Mouse (Mus musculus) hindbrain, embryonic 14.5 days (tissue): ENCODE data around the gene Cd8a. TPM values are rescaled to one million over a fixed set of nuclear protein-coding genes. Genes with fewer than 3 reads are reported as not detected.

Experiments
- ATAC-seq: fragments of 200-750 bp; cut with Nextera tagmentation; 2 replicates; pipeline ENCODE4 v1.8.0; 2017; ENCODE audit warnings: moderate number of reproducible peaks, mild to moderate bottlenecking, moderate TSS enrichment, moderate library complexity; ENCODE audit not compliant: low FRiP score
- DNase-seq: peaks from one replicate; pipeline ENCODE4 v3.0.0-alpha.2; 2015; ENCODE audit warnings: low spot score
- H3K27ac ChIP-seq: fragments of 300-500 bp; sonication (generic); 2 replicates; pipeline ENCODE4 v1.5.1; 2014; ENCODE audit warnings: mild to moderate bottlenecking, moderate library complexity
- H3K27me3 ChIP-seq: fragments of 300-500 bp; sonication (generic); 2 replicates; pipeline ENCODE4 v1.6.1; 2014; ENCODE audit warnings: mild to moderate bottlenecking, low read length, mixed read lengths; ENCODE audit not compliant: control insufficient read depth, insufficient read depth
- H3K36me3 ChIP-seq: fragments of 300-500 bp; sonication (generic); replicated peaks from 2 replicates; pipeline ENCODE4 v1.6.1; 2014; ENCODE audit not compliant: control insufficient read depth, insufficient read depth
- H3K4me1 ChIP-seq: fragments of 300-500 bp; sonication (generic); replicated peaks from 2 replicates; pipeline ENCODE4 v1.6.1; 2014; ENCODE audit warnings: antibody characterized with exemption, low read length, mixed read lengths; ENCODE audit not compliant: control insufficient read depth, insufficient read depth
- H3K4me2 ChIP-seq: fragments of 300-500 bp; sonication (generic); replicated peaks from 2 replicates; pipeline ENCODE4 v1.6.1; 2014; ENCODE audit warnings: mild to moderate bottlenecking, moderate library complexity
- H3K4me3 ChIP-seq: fragments of 300-500 bp; sonication (generic); replicated peaks from 2 replicates; pipeline ENCODE4 v1.5.1; 2014; ENCODE audit warnings: mild to moderate bottlenecking, low read length
- H3K9ac ChIP-seq: fragments of 300-500 bp; sonication (generic); 2 replicates; pipeline ENCODE4 v1.6.1; 2014
- H3K9me3 ChIP-seq: fragments of 300-500 bp; sonication (generic); 2 replicates; pipeline ENCODE4 v1.6.1; 2016; ENCODE audit warnings: low read length; ENCODE audit not compliant: control insufficient read depth
- WGBS: fragments of 180-500 bp; shearing (Covaris S2); extraction: QIAGEN DNeasy Blood & Tissue Kit; methylation state at CpG from one replicate; pipeline ENCODE4 v1.1.7; 2014; 5-methylcytosine and 5-hydroxymethylcytosine counted together
- polyA plus RNA-seq: library from polyadenylated mRNA; unstranded; fragments of >200 nt; fragmentation: Nextera tagmentation; extraction: Ambion mirVana; gene quantifications from 2 replicates; pipeline ENCODE4 v1.2.1, GENCODE M21; 2014

The Cd8a gene
- polyA plus RNA-seq, 1 experiment from 2014 or later, result not detected

DNA sequence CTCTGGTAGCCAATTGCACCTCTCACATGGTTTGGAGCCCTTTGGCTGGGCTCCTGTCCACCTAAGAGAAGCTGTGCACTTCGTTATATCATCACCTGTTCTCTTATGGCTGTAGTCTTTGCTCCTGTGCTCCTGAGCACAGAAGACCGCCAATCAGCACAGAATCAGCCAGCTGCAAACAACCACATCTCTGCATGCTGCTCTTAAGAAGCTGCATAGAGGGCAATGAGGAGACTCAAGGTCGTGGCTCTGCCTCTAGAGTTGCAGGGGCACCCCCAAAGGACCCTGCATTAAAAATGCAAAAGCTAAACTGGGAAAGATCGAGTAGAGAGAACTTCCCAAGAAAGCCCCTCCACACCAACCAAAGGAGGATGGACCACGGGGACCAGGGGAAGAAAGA, 12.5 kb upstream of the Cd8a start:
- H3K4me1 ChIP-seq, result no peaks in the 10 kb centered on the region
- ATAC-seq (no peak), DNase-seq (no peak)
- no peaks in the 10 kb centered on the region for H3K27me3 ChIP-seq
- H3K36me3 ChIP-seq, result no peaks in the 10 kb centered on the region
- H3K4me3 ChIP-seq, result no peak overlapping the region
- no peak overlapping the region for H3K27ac ChIP-seq
- no peak overlapping the region for H3K9ac ChIP-seq
- H3K9me3 ChIP-seq, result no peaks in the 10 kb centered on the region
- 66% methylated on average over 5 of the region's 5 CpGs for WGBS
- no peak overlapping the region for H3K4me2 ChIP-seq

DNA sequence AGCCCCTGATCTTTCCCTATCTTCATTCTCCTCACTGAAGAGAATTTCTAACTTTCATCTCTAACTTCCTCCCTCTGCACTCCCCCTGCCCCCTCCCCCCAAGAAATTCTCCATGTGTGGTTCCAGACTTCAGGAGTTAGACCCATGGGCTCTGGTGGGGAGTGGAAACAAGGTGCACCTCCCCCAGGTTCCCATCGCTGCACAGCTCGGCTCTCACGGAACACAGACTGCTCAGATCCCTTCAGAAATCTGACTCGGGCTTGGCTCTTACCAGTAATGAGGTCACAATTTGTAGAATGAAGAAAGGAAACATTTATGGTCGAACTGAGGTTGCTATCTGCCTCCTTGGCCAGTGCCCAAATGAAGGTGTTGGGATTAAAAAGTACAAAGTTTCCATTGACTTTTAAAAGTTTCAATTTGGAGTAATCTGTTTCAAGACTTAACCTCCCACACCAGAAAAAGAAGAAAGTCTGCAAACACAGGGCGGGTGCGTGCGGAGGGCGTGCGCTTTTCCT, 12.0 kb upstream of the Cd8a start:
- Histone ChIP-seq H3K27me3 (no peaks in the 10 kb centered on the region), H3K9me3 (no peaks in the 10 kb centered on the region), H3K4me3 (no peak overlapping the region), H3K27ac (no peak overlapping the region), H3K4me2 (no peak overlapping the region), H3K9ac (no peak overlapping the region), H3K36me3 (no peaks in the 10 kb centered on the region), H3K4me1 (no peaks in the 10 kb centered on the region)
- WGBS, result 89% methylated on average over 10 of the region's 10 CpGs
- ATAC-seq, result no peak
- no peak for DNase-seq

DNA sequence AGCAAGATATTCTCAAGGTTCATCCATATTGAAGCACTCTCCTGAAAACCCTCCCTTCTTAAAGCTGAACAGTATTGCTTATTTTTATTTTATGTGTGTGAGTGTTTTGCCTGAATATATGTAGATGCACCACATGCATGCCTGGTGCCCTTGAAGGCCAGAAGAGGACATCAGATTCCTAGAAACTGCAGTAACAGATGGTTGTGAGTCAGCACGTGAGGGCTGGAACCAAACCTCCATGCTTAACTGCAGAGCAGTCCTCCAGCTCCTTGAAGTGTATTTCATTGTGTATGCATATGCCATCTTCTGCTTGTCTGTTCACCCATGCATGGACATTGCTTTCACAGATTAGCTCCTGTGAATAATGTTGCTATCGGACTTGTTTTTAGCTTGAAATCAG, 9.2 kb upstream of the Cd8a start:
- Histone ChIP-seq H3K9ac (no peak overlapping the region), H3K4me2 (no peak overlapping the region), H3K27ac (no peak overlapping the region), H3K4me3 (no peak overlapping the region), H3K27me3 (no peaks in the 10 kb centered on the region), H3K4me1 (no peaks in the 10 kb centered on the region), H3K9me3 (no peaks in the 10 kb centered on the region), H3K36me3 (no peaks in the 10 kb centered on the region)
- WGBS, result 69% methylated on average over 2 of the region's 2 CpGs
- no peak for ATAC-seq
- DNase-seq, result no peak

DNA sequence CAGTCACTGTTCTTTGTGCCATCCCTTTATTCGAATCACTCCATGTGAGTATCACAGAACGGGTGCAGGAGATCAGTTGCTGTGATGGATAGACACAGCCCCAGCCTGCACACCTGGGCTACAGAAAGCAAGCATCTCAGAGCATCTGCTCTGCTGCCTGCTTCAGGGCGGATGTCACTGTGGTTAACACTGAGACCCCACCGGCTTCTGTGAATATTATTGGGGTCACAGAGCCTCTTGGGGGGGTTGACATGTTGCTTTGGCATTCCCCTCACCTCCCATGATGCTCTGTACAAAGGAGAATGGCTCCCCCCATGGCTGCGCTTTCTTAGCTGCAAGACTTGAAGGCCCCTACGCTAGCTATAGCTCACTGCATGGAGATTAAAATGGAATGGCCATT, 3.8 kb upstream of the Cd8a start:
- 93% methylated on average over 6 of the region's 6 CpGs for WGBS
- H3K36me3 ChIP-seq, result no peaks in the 10 kb centered on the region
- ATAC-seq, result no peak

DNA sequence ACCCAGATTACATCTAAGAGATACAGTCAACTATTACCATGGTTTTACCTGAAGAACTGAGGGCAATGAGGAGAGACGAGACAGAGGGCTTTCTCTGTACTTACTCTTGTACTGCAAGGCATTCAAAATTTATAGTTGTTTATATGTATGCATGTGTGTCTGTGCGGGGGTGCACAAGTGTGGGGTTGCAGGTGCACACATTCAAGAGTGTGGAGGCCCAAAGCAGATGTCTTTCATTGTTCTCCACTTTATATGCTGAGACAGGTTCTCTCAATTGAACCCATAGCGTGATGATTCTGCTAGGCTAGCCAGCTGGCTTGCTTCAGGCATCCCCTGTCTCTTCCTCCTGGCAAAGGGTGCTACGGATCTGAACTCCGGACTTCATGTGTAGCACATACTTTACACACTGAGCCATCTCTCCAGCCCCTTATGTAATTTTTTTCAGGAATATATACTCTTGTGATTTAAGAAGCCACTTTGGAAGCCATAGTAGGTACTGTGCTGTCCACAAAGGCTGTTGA, 2.1 kb upstream of the Cd8a start:
- 91% methylated on average over 5 of the region's 5 CpGs for WGBS
- no peak for DNase-seq

More for the DNA sequence above, 3.8 kb upstream of the Cd8a start:
- Histone ChIP-seq H3K4me2 (no peak overlapping the region), H3K9me3 (no peaks in the 10 kb centered on the region), H3K27me3 (no peaks in the 10 kb centered on the region), H3K27ac (no peak overlapping the region), H3K4me3 (no peak overlapping the region), H3K9ac (no peak overlapping the region), H3K4me1 (no peaks in the 10 kb centered on the region)
- no peak for DNase-seq

DNA sequence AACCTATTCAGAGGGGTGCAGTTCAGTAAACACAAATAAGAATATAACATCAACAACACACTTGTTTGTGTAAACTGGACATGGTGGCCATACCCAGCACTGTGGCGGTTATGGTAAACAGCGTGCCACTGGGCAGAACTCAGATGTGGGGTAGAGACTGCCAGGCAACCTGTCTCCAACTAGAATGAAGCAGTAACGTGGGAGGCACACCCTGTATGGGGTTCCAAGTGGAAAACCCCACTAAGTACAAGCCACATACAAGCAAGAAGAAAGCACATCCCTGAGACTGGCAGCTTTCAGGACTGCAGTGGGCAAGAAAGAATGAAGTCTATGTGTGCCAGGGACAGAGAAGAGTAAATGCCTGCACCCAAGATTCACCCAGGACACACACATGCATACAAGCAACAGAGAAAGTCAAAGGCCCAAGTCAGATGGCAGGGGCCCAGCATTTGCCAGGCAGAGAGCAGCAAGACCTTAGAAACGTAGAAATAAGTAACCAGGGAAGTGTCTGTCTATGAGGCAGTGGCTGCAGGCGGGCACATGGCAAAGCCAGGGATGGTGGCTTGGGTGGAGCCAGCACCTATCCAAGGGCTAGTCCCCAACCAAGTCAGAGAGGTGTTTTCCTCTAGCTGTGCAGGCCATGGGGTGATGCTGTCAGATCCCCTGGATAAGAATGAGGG, 1.0 kb upstream of the Cd8a start:
- H3K27ac ChIP-seq, result no peak overlapping the region
- H3K4me2 ChIP-seq, result no peak overlapping the region
- no peak overlapping the region for H3K4me3 ChIP-seq
- ATAC-seq (no peak), DNase-seq (no peak)
- H3K36me3 ChIP-seq, result no peaks in the 10 kb centered on the region
- H3K9me3 ChIP-seq, result no peaks in the 10 kb centered on the region
- WGBS, result 87% methylated on average over 5 of the region's 5 CpGs
- no peaks in the 10 kb centered on the region for H3K4me1 ChIP-seq
- H3K27me3 ChIP-seq, result no peaks in the 10 kb centered on the region
- no peak overlapping the region for H3K9ac ChIP-seq

More for the DNA sequence above, 2.1 kb upstream of the Cd8a start:
- H3K36me3 ChIP-seq, result no peaks in the 10 kb centered on the region
- no peak overlapping the region for H3K9ac ChIP-seq
- H3K27me3 ChIP-seq, result no peaks in the 10 kb centered on the region
- no peak overlapping the region for H3K27ac ChIP-seq
- no peaks in the 10 kb centered on the region for H3K9me3 ChIP-seq
- no peak overlapping the region for H3K4me3 ChIP-seq
- H3K4me1 ChIP-seq, result no peaks in the 10 kb centered on the region
- ATAC-seq, result no peak
- no peak overlapping the region for H3K4me2 ChIP-seq

DNA sequence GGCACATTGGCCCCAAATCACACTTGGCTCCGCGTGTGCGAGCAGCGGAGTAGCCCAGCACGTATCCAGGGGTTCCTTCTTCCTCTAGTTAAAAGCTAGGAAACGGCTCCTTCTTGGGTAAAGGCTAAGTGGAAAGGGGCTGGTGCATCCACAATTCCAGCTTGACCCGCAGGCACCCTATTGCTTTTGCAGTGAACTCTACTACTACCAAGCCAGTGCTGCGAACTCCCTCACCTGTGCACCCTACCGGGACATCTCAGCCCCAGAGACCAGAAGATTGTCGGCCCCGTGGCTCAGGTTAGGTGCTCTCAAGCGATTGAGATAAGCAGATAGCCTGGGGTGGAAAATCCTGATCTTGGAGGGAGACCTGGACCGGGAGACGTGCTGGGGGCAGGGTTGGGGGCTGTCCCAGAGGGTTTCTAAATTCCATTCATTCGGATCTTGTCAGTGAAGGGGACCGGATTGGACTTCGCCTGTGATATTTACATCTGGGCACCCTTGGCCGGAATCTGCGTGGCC, 1.1 kb downstream of the Cd8a start:
- Histone ChIP-seq H3K4me2 (no peak overlapping the region), H3K27me3 (no peaks in the 10 kb centered on the region), H3K27ac (no peak overlapping the region), H3K4me1 (no peaks in the 10 kb centered on the region), H3K36me3 (no peaks in the 10 kb centered on the region), H3K9ac (no peak overlapping the region), H3K9me3 (no peaks in the 10 kb centered on the region), H3K4me3 (no peak overlapping the region)
- no peak for ATAC-seq
- 87% methylated on average over 19 of the region's 19 CpGs for WGBS
- DNase-seq, result no peak

DNA sequence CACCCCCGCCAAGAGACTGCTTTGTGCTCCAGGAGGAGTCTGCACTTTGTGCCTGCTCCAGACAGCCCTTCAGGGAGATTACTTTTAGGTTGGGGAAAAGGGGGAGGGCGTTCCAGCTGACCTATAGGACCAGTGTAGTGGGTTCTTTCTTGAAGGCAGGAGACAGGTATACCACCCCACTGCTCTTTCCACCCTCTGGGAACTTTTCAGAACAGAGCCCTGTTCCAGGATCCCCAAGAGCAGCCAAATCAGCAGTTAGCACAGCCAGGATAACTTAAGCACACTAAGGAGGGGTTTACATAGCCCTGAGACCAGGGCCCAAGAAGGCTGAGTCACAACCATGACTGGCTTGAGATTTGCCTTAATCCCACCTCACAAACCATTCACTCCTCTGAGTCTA, 1.7 kb downstream of the Cd8a start:
- ATAC-seq, result no peak
- DNase-seq, result no peak
- Histone ChIP-seq H3K9ac (no peak overlapping the region), H3K27ac (no peak overlapping the region), H3K4me1 (no peaks in the 10 kb centered on the region), H3K4me2 (no peak overlapping the region), H3K4me3 (no peak overlapping the region), H3K27me3 (no peaks in the 10 kb centered on the region), H3K9me3 (no peaks in the 10 kb centered on the region), H3K36me3 (no peaks in the 10 kb centered on the region)
- WGBS, result 69% methylated on average over 2 of the region's 2 CpGs

DNA sequence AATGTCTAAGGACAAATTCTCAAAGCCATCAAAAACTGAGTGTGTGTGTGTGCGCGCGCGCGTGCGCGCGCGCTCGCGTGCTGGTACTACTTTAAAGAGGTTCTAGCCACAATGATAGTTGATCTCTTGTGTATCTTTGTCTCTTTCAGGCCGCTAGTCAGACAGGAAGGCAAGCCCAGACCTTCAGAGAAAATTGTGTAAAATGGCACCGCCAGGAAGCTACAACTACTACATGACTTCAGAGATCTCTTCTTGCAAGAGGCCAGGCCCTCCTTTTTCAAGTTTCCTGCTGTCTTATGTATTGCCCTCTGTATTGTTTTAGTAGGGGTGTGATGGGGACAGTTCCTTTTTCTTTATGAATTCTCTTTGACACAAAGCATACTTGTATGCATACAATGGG, 3.5 kb downstream of the Cd8a start:
- H3K4me2 ChIP-seq, result no peak overlapping the region
- H3K36me3 ChIP-seq, result no peaks in the 10 kb centered on the region
- ATAC-seq (no peak), DNase-seq (no peak)
- H3K9ac ChIP-seq, result no peak overlapping the region
- H3K4me3 ChIP-seq, result no peak overlapping the region
- no peaks in the 10 kb centered on the region for H3K9me3 ChIP-seq
- no peaks in the 10 kb centered on the region for H3K27me3 ChIP-seq
- no peaks in the 10 kb centered on the region for H3K4me1 ChIP-seq
- 97% methylated on average over 13 of the region's 13 CpGs for WGBS
- no peak overlapping the region for H3K27ac ChIP-seq
